Mouse (Mus musculus): Measurements from ENCODE around the gene Tbc1d24. TPM values are rescaled to one million over a fixed set of nuclear protein-coding genes. Genes with fewer than 3 reads are reported as not detected.
"Not testable (repeated sequence)": the region's sequence is repeated elsewhere in the genome, so short reads cannot be mapped to it uniquely, and the experiment has no call there.

Tbc1d24 gene
- polyA plus RNA-seq, 1 experiment from 2014 or later: 24.6 TPM

- no peak overlapping the region for H3K4me3 ChIP-seq (replicated peaks; ENCODE audit: low read length)
Observed at GRCm38 (mm10) chr17:24134062-24134461, 71.3 kb downstream of the Tbc1d24 start.

GRCm38 (mm10) chr17:24132919-24133318 is 72.4 kb downstream of the Tbc1d24 start:
- H3K4me2 ChIP-seq (ENCODE audit: low read length); H3K9ac ChIP-seq (replicated peaks; ENCODE audit: low read depth, low read length); ATAC-seq: not testable (repeated sequence)

More at GRCm38 (mm10) chr17:24134062-24134461, 71.3 kb downstream of the Tbc1d24 start:
- no peak for ATAC-seq
- H3K27me3 ChIP-seq (replicated peaks; ENCODE audit: control insufficient read depth, insufficient read depth, low read length): no peaks in the 10 kb centered on the region
- no peak overlapping the region for H3K4me2 ChIP-seq (ENCODE audit: low read length)
- H3K4me1 ChIP-seq (replicated peaks; ENCODE audit: control insufficient read depth, insufficient read depth, low read length): no peaks in the 10 kb centered on the region
- no peaks in the 10 kb centered on the region for H3K9me3 ChIP-seq (ENCODE audit: control insufficient read depth, low read length)
- no peak overlapping the region for H3K9ac ChIP-seq (replicated peaks; ENCODE audit: low read depth, low read length)
- no peak overlapping the region for H3K27ac ChIP-seq (ENCODE audit: low read length)
- no peaks in the 10 kb centered on the region for H3K36me3 ChIP-seq (ENCODE audit: control insufficient read depth, insufficient read depth)

GRCm38 (mm10) chr17:24131570-24131969 is 73.8 kb downstream of the Tbc1d24 start:
- WGBS: 82% methylated on average over 3 of the region's 3 CpGs
- Histone ChIP-seq H3K9ac (replicated peaks; ENCODE audit: low read depth, low read length) (no peak overlapping the region), H3K4me1 (replicated peaks; ENCODE audit: control insufficient read depth, insufficient read depth, low read length) (no peaks in the 10 kb centered on the region), H3K4me2 (ENCODE audit: low read length) (no peak overlapping the region), H3K27me3 (replicated peaks; ENCODE audit: control insufficient read depth, insufficient read depth, low read length) (no peaks in the 10 kb centered on the region), H3K4me3 (replicated peaks; ENCODE audit: low read length) (no peak overlapping the region), H3K36me3 (ENCODE audit: control insufficient read depth, insufficient read depth) (no peaks in the 10 kb centered on the region), H3K27ac (ENCODE audit: low read length) (no peak overlapping the region), H3K9me3 (ENCODE audit: control insufficient read depth, low read length) (no peaks in the 10 kb centered on the region)
- no peak for ATAC-seq

More at GRCm38 (mm10) chr17:24132919-24133318, 72.4 kb downstream of the Tbc1d24 start:
- not testable (repeated sequence) for H3K27ac ChIP-seq (ENCODE audit: low read length); H3K9me3 ChIP-seq (ENCODE audit: control insufficient read depth, low read length); H3K27me3 ChIP-seq (replicated peaks; ENCODE audit: control insufficient read depth, insufficient read depth, low read length); H3K36me3 ChIP-seq (ENCODE audit: control insufficient read depth, insufficient read depth); H3K4me1 ChIP-seq (replicated peaks; ENCODE audit: control insufficient read depth, insufficient read depth, low read length); H3K4me3 ChIP-seq (replicated peaks; ENCODE audit: low read length)
- 89% methylated on average over 4 of the region's 4 CpGs for WGBS

GRCm38 (mm10) chr17:24129246-24129645 is 76.1 kb downstream of the Tbc1d24 start:
- not testable (repeated sequence) for H3K9ac ChIP-seq (replicated peaks; ENCODE audit: low read depth, low read length); H3K27me3 ChIP-seq (replicated peaks; ENCODE audit: control insufficient read depth, insufficient read depth, low read length); ATAC-seq; H3K4me3 ChIP-seq (replicated peaks; ENCODE audit: low read length); H3K27ac ChIP-seq (ENCODE audit: low read length); H3K4me1 ChIP-seq (replicated peaks; ENCODE audit: control insufficient read depth, insufficient read depth, low read length); H3K9me3 ChIP-seq (ENCODE audit: control insufficient read depth, low read length); H3K36me3 ChIP-seq (ENCODE audit: control insufficient read depth, insufficient read depth); H3K4me2 ChIP-seq (ENCODE audit: low read length)
- 95% methylated on average over 3 of the region's 4 CpGs for WGBS

GRCm38 (mm10) chr17:24127592-24127991 is 77.8 kb downstream of the Tbc1d24 start:
- ATAC-seq: no peak
- WGBS: 93% methylated on average over 1 of the region's 1 CpGs
- H3K4me2 ChIP-seq (ENCODE audit: low read length): no peak overlapping the region
- H3K9ac ChIP-seq (replicated peaks; ENCODE audit: low read depth, low read length): no peak overlapping the region
- no peaks in the 10 kb centered on the region for H3K36me3 ChIP-seq (ENCODE audit: control insufficient read depth, insufficient read depth)
- H3K4me3 ChIP-seq (replicated peaks; ENCODE audit: low read length): no peak overlapping the region
- H3K27me3 ChIP-seq (replicated peaks; ENCODE audit: control insufficient read depth, insufficient read depth, low read length): no peaks in the 10 kb centered on the region
- no peaks in the 10 kb centered on the region for H3K9me3 ChIP-seq (ENCODE audit: control insufficient read depth, low read length)
- H3K27ac ChIP-seq (ENCODE audit: low read length): no peak overlapping the region
- no peaks in the 10 kb centered on the region for H3K4me1 ChIP-seq (replicated peaks; ENCODE audit: control insufficient read depth, insufficient read depth, low read length)

GRCm38 (mm10) chr17:24126801-24127200 is 78.6 kb downstream of the Tbc1d24 start:
- Histone ChIP-seq H3K27ac (ENCODE audit: low read length) (no peak overlapping the region), H3K27me3 (replicated peaks; ENCODE audit: control insufficient read depth, insufficient read depth, low read length) (no peaks in the 10 kb centered on the region), H3K9me3 (ENCODE audit: control insufficient read depth, low read length) (no peaks in the 10 kb centered on the region), H3K9ac (replicated peaks; ENCODE audit: low read depth, low read length) (no peak overlapping the region), H3K4me2 (ENCODE audit: low read length) (no peak overlapping the region), H3K4me1 (replicated peaks; ENCODE audit: control insufficient read depth, insufficient read depth, low read length) (no peaks in the 10 kb centered on the region), H3K4me3 (replicated peaks; ENCODE audit: low read length) (no peak overlapping the region), H3K36me3 (ENCODE audit: control insufficient read depth, insufficient read depth) (no peaks in the 10 kb centered on the region)
- no peak for ATAC-seq
- WGBS: 86% methylated on average over 3 of the region's 3 CpGs

Small RNAs within 50 kb of the gene (microRNA-seq; reads per million reads assigned to microRNA genes)
- gene Mir5134: 1.9 reads per million
- gene Mir6965: not detected

Other genes with a start within 250 kb of the Tbc1d24 start
- gene Prss30, start 225.0 kb downstream of the Tbc1d24 start, polyA plus RNA-seq (2015; fragmentation: Nextera tagmentation; extraction: Ambion mirVana): 0.21 and 0.28 TPM in 2 replicates
- gene Prss22, start 207.5 kb downstream of the Tbc1d24 start, polyA plus RNA-seq (2015; fragmentation: Nextera tagmentation; extraction: Ambion mirVana): not detected in 2 replicates
- 0.26 and 0.49 TPM in 2 replicates for gene Prss27, start 167.4 kb downstream of the Tbc1d24 start, polyA plus RNA-seq (2015; fragmentation: Nextera tagmentation; extraction: Ambion mirVana)
- 94.0 and 98.5 TPM in 2 replicates for gene Kctd5, start 132.1 kb downstream of the Tbc1d24 start, polyA plus RNA-seq (2015; fragmentation: Nextera tagmentation; extraction: Ambion mirVana)
- 59.4 and 62.9 TPM in 2 replicates for gene Pdpk1, start 54.6 kb downstream of the Tbc1d24 start, polyA plus RNA-seq (2015; fragmentation: Nextera tagmentation; extraction: Ambion mirVana)
- gene Amdhd2, start 41.8 kb downstream of the Tbc1d24 start, polyA plus RNA-seq (2015; fragmentation: Nextera tagmentation; extraction: Ambion mirVana): 25.5 and 28.2 TPM in 2 replicates
- 881 and 1,064 TPM in 2 replicates for gene Atp6v0c, start 35.9 kb downstream of the Tbc1d24 start, polyA plus RNA-seq (2015; fragmentation: Nextera tagmentation; extraction: Ambion mirVana)
- gene Ntn3, start 4.0 kb upstream of the Tbc1d24 start, polyA plus RNA-seq (2015; fragmentation: Nextera tagmentation; extraction: Ambion mirVana): 4.7 and 5.2 TPM in 2 replicates
- 10.2 and 12.2 TPM in 2 replicates for gene Tedc2, start 15.3 kb upstream of the Tbc1d24 start, polyA plus RNA-seq (2015; fragmentation: Nextera tagmentation; extraction: Ambion mirVana)
- gene Ccnf, start 45.9 kb upstream of the Tbc1d24 start, polyA plus RNA-seq (2015; fragmentation: Nextera tagmentation; extraction: Ambion mirVana): 26.0 and 32.0 TPM in 2 replicates
- gene Abca17, start 145.5 kb upstream of the Tbc1d24 start, polyA plus RNA-seq (2015; fragmentation: Nextera tagmentation; extraction: Ambion mirVana): 0.47 and 0.97 TPM in 2 replicates
- 23.9 and 29.6 TPM in 2 replicates for gene Abca3, start 146.4 kb upstream of the Tbc1d24 start, polyA plus RNA-seq (2015; fragmentation: Nextera tagmentation; extraction: Ambion mirVana)
- 362 and 389 TPM in 2 replicates for gene Rnps1, start 209.0 kb upstream of the Tbc1d24 start, polyA plus RNA-seq (2015; fragmentation: Nextera tagmentation; extraction: Ambion mirVana)
- 30.4 and 34.8 TPM in 2 replicates for gene Eci1, start 221.1 kb upstream of the Tbc1d24 start, polyA plus RNA-seq (2015; fragmentation: Nextera tagmentation; extraction: Ambion mirVana)
- 6.2 and 9.5 TPM in 2 replicates for gene Dnase1l2, start 237.5 kb upstream of the Tbc1d24 start, polyA plus RNA-seq (2015; fragmentation: Nextera tagmentation; extraction: Ambion mirVana)